Mouse (Mus musculus) kidney, adult 2 months (tissue): ENCODE measurements around the gene Chst8. TPM values are rescaled to one million over a fixed set of nuclear protein-coding genes. Genes with fewer than 3 reads are reported as not detected.

Experiments used
- DNase-seq: peaks from one replicate; pipeline ENCODE4 v3.0.0; 2021
- H3K27ac ChIP-seq: fragments of 200-500 bp; 2 replicates; pipeline ENCODE4 v1.5.1; 2012; ENCODE audit warnings: low read depth, low read length, control low read depth, inconsistent platforms; ENCODE audit not compliant: insufficient read depth
- H3K27me3 ChIP-seq: fragments of 200-500 bp; replicated peaks from 2 replicates; pipeline ENCODE4 v1.6.1; 2012; ENCODE audit warnings: mild to moderate bottlenecking, moderate library complexity, low read length, inconsistent platforms; ENCODE audit not compliant: control insufficient read depth, insufficient read depth
- H3K36me3 ChIP-seq: fragments of 200-500 bp; 2 replicates; pipeline ENCODE4 v1.6.1; 2012; ENCODE audit warnings: mild to moderate bottlenecking, moderate library complexity, low read length, inconsistent platforms; ENCODE audit not compliant: control insufficient read depth, insufficient read depth
- H3K4me1 ChIP-seq: fragments of 200-500 bp; 2 replicates; pipeline ENCODE4 v1.6.1; 2011; ENCODE audit warnings: low read length; ENCODE audit not compliant: control insufficient read depth, insufficient read depth
- H3K4me3 ChIP-seq: fragments of 200-500 bp; 2 replicates; pipeline ENCODE4 v1.5.1; 2011; ENCODE audit warnings: mild to moderate bottlenecking, low read depth, low read length, control low read depth; ENCODE audit not compliant: insufficient read depth
- CTCF ChIP-seq: fragments of 200-500 bp; conservative IDR thresholded peaks from 2 replicates; pipeline ENCODE4 v1.5.1; 2011; ENCODE audit warnings: low read depth, mild to moderate bottlenecking, control low read depth, low read length, moderate library complexity, mixed read lengths; ENCODE audit not compliant: insufficient read depth, insufficient read length
- POLR2A ChIP-seq: fragments of 200-500 bp; IDR thresholded peaks from one replicate; pipeline ENCODE4 v1.6.1; 2011; ENCODE audit warnings: low read depth, low read length, control low read depth
- WGBS: fragments of 180-500 bp; shearing (Covaris S2); methylation state at CpG from one replicate; pipeline ENCODE4 v1.1.7; 2018; 5-methylcytosine and 5-hydroxymethylcytosine counted together
- polyA plus RNA-seq: library from polyadenylated mRNA; depleted of rRNA; stranded (reverse); fragments of >200 nt; gene quantifications from 2 replicates; pipeline ENCODE4 v1.2.3, GENCODE M21; 2012

Chst8 gene
- polyA plus RNA-seq, 1 experiment: 8.3 TPM

GRCm38 (mm10) chr7:34784469-34784868 lies 28.0 kb downstream of the Chst8 start:
- 50% methylated on average over 9 of the region's 9 CpGs for WGBS
- DNase-seq: no peak
- Histone ChIP-seq H3K27me3 (no peaks in the 10 kb centered on the region), H3K4me3 (no peak overlapping the region), H3K36me3 (no peaks in the 10 kb centered on the region), H3K4me1 (no peaks in the 10 kb centered on the region), H3K27ac (no peak overlapping the region)
- TF ChIP-seq CTCF (no peak), POLR2A (no peak)

- H3K27me3 ChIP-seq: no peaks in the 10 kb centered on the region
Observed at GRCm38 (mm10) chr7:34781988-34782387, 30.5 kb downstream of the Chst8 start.

GRCm38 (mm10) chr7:34781217-34781616 lies 31.3 kb downstream of the Chst8 start:
- Histone ChIP-seq H3K27ac (no peak overlapping the region), H3K27me3 (no peaks in the 10 kb centered on the region), H3K36me3 (no peaks in the 10 kb centered on the region), H3K4me1 (no peaks in the 10 kb centered on the region), H3K4me3 (no peak overlapping the region)
- DNase-seq: no peak
- WGBS: 96% methylated on average over 2 of the region's 2 CpGs
- TF ChIP-seq CTCF (peak; percentile 26; the same call in 1 of the 2 replicates), POLR2A (no peak)

More at GRCm38 (mm10) chr7:34781988-34782387, 30.5 kb downstream of the Chst8 start:
- Histone ChIP-seq H3K4me1 (no peaks in the 10 kb centered on the region), H3K4me3 (no peak overlapping the region), H3K36me3 (no peaks in the 10 kb centered on the region), H3K27ac (no peak overlapping the region)
- TF ChIP-seq POLR2A: no peak
- TF ChIP-seq CTCF: no peak
- DNase-seq: no peak

GRCm38 (mm10) chr7:34778426-34778825 lies 34.1 kb downstream of the Chst8 start:
- no peaks in the 10 kb centered on the region for H3K36me3 ChIP-seq
- no peaks in the 10 kb centered on the region for H3K4me1 ChIP-seq
- WGBS: 66% methylated on average over 9 of the region's 9 CpGs
- no peak overlapping the region for H3K4me3 ChIP-seq
- H3K27me3 ChIP-seq: no peaks in the 10 kb centered on the region
- DNase-seq: no peak
- no peak overlapping the region for H3K27ac ChIP-seq
- TF ChIP-seq POLR2A (no peak), CTCF (no peak)

- no peaks in the 10 kb centered on the region for H3K4me1 ChIP-seq
- no peaks in the 10 kb centered on the region for H3K27me3 ChIP-seq
- no peaks in the 10 kb centered on the region for H3K36me3 ChIP-seq
- H3K4me3 ChIP-seq: no peak overlapping the region
- TF ChIP-seq POLR2A (no peak), CTCF (no peak)
- no peak for DNase-seq
- WGBS: 47% methylated on average over 12 of the region's 12 CpGs
- no peak overlapping the region for H3K27ac ChIP-seq
Observed at GRCm38 (mm10) chr7:34775659-34776058, 36.9 kb downstream of the Chst8 start.

- Histone ChIP-seq H3K36me3 (no peaks in the 10 kb centered on the region), H3K27ac (no peak overlapping the region), H3K4me1 (no peaks in the 10 kb centered on the region), H3K4me3 (no peak overlapping the region), H3K27me3 (no peaks in the 10 kb centered on the region)
- no peak for TF ChIP-seq POLR2A
- TF ChIP-seq CTCF: no peak
- DNase-seq: no peak
- 83% methylated on average over 4 of the region's 4 CpGs for WGBS
Observed at GRCm38 (mm10) chr7:34774947-34775346, 37.6 kb downstream of the Chst8 start.

- Histone ChIP-seq H3K4me1 (no peaks in the 10 kb centered on the region), H3K36me3 (no peaks in the 10 kb centered on the region), H3K27me3 (no peaks in the 10 kb centered on the region), H3K27ac (no peak overlapping the region), H3K4me3 (no peak overlapping the region)
- no peak for DNase-seq
- WGBS: 18% methylated on average over 13 of the region's 13 CpGs
- no peak for TF ChIP-seq POLR2A
- TF ChIP-seq CTCF: no peak
Observed at GRCm38 (mm10) chr7:34774020-34774419, 38.5 kb downstream of the Chst8 start.

- WGBS: 87% methylated on average over 5 of the region's 5 CpGs
- no peaks in the 10 kb centered on the region for H3K27me3 ChIP-seq
- H3K4me1 ChIP-seq: no peaks in the 10 kb centered on the region
- no peaks in the 10 kb centered on the region for H3K36me3 ChIP-seq
- H3K27ac ChIP-seq: no peak overlapping the region
- no peak for DNase-seq
- TF ChIP-seq POLR2A (no peak), CTCF (no peak)
- no peak overlapping the region for H3K4me3 ChIP-seq
Observed at GRCm38 (mm10) chr7:34773309-34773708, 39.2 kb downstream of the Chst8 start.
